Mouse (Mus musculus) testis, adult 2 months (tissue): ENCODE measurements around the gene Boll. TPM values are rescaled to one million over a fixed set of nuclear protein-coding genes. Genes with fewer than 3 reads are reported as not detected.

ENCODE experiments used
- H3K27ac ChIP-seq: fragments of 200-500 bp; 2 replicates; pipeline ENCODE4 v1.5.1; 2012; ENCODE audit warnings: low read depth, low read length; ENCODE audit not compliant: control insufficient read depth, insufficient read depth
- H3K27me3 ChIP-seq: fragments of 200-500 bp; 2 replicates; pipeline ENCODE4 v1.6.1; 2012; ENCODE audit warnings: mild to moderate bottlenecking, low read length, moderate library complexity; ENCODE audit not compliant: control insufficient read depth, insufficient read depth
- H3K36me3 ChIP-seq: fragments of 200-500 bp; 2 replicates; pipeline ENCODE4 v1.6.1; 2012; ENCODE audit warnings: mild to moderate bottlenecking, low read length; ENCODE audit not compliant: control insufficient read depth, insufficient read depth
- H3K4me1 ChIP-seq: fragments of 200-500 bp; 2 replicates; pipeline ENCODE4 v1.6.1; 2012; ENCODE audit warnings: low read length; ENCODE audit not compliant: control insufficient read depth, insufficient read depth
- H3K4me3 ChIP-seq: fragments of 200-500 bp; 2 replicates; pipeline ENCODE4 v1.5.1; 2012; ENCODE audit warnings: low read depth, mild to moderate bottlenecking, low read length, moderate library complexity, mixed read lengths; ENCODE audit not compliant: control insufficient read depth
- CTCF ChIP-seq: fragments of 200-500 bp; IDR thresholded peaks from 2 replicates; pipeline ENCODE4 v1.5.1; 2012; ENCODE audit warnings: low read depth, mild to moderate bottlenecking, inconsistent platforms, low read length, moderate library complexity; ENCODE audit not compliant: control insufficient read depth, insufficient read depth, insufficient replicate concordance
- POLR2A ChIP-seq: fragments of 200-500 bp; IDR thresholded peaks from 2 replicates; pipeline ENCODE4 v1.6.1; 2012; ENCODE audit warnings: low read depth, mild to moderate bottlenecking, inconsistent platforms, low read length, moderate library complexity; ENCODE audit not compliant: control insufficient read depth
- polyA plus RNA-seq: library from polyadenylated mRNA; depleted of rRNA; stranded (reverse); fragments of >200 nt; gene quantifications from 2 replicates; pipeline ENCODE4 v1.2.3, GENCODE M21; 2012; rRNA removed

Gene Boll
- 151 and 152 TPM in 2 replicates for polyA plus RNA-seq

DNA sequence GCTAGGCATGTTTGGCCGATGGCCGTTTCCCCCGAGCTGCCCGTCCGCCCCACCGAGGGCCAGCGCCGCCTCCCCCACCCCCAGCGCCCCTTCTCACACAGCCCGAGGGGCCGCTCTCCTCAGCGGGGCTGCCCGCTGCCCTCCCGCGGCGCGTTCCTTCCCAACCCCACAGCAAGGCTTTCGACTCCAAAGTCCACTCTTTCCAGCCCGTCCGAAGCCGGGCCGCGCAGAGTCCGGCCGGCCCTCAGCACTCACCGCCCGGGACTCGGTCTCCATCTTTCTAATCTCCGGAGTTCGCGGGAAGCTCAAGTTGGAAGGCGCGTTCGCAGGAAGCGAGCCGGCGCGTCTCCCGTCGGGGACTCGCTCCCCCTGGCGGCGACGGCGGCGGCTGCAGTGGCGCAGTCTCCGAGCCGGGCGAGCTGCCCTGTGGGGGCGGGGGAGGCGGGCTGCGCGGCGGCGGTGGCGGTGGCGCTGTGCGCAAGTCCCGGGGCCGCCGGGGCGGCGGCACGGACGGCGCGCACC, at the start of gene Boll:
Gene Boll, minus strand, starts transcription at position 426 of the 522 bp plus-strand sequence.
- peak within 1 kb of the TSS; percentile 96 for H3K4me3 ChIP-seq
- peaks cover 2% of the 10 kb centered on the region; the same call in 1 of the 2 replicates for H3K4me1 ChIP-seq
- no peaks in the 10 kb centered on the region for H3K27me3 ChIP-seq
- H3K36me3 ChIP-seq: no peaks in the 10 kb centered on the region
- TF ChIP-seq POLR2A (peak; percentile 26; the same call in 1 of the 2 replicates), CTCF (peak; percentile 60; the same call in 1 of the 2 replicates)
- peak within 1 kb of the TSS; percentile 100 for H3K27ac ChIP-seq

DNA sequence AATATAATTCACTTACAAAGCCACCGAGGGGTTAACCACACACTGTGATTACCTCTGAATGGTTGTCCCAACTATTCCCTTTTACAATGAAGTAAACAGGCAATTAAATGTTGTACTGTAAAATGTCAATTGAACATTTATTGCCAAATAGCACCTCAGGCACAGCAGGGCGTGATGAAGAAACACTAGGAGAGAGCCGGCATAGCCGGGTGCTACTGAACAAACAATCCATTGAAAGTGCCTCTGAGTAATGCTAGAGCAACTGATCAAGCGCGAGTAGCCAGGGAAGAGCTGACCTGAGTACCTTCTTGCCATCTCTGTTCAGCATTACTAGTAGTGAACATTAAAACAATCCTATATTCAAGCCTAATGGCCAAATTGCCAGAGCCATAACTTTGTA, 49.3 kb upstream of the Boll start:
- TF ChIP-seq POLR2A: no peak
- no peak for TF ChIP-seq CTCF
- H3K4me1 ChIP-seq: no peaks in the 10 kb centered on the region
- H3K27ac ChIP-seq: no peak overlapping the region
- no peaks in the 10 kb centered on the region for H3K27me3 ChIP-seq
- H3K36me3 ChIP-seq: no peaks in the 10 kb centered on the region
- H3K4me3 ChIP-seq: no peak overlapping the region

DNA sequence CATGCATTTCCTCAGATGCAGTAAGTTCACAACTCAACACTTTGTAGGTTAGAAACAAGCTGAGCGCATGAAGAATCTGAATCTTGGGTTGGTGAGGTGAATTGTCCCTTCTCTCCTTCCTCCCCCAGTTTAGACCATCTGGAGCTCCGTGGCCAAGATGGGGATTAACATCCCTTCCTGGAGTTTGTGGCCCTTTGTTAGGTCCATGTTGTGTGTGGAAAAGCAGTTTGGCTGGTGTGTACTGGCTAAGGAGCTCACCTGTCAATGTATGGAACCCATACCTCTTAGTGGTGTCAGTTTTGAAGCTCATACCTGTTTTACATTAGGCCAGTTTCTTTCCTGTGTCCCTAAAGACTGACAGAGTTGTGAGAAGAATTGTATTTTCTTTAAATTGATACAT, 47.8 kb upstream of the Boll start:
- Histone ChIP-seq H3K4me1 (peaks cover 8% of the 10 kb centered on the region), H3K4me3 (no peak overlapping the region), H3K36me3 (no peaks in the 10 kb centered on the region), H3K27me3 (no peaks in the 10 kb centered on the region), H3K27ac (no peak overlapping the region)
- TF ChIP-seq CTCF: no peak
- no peak for TF ChIP-seq POLR2A

DNA sequence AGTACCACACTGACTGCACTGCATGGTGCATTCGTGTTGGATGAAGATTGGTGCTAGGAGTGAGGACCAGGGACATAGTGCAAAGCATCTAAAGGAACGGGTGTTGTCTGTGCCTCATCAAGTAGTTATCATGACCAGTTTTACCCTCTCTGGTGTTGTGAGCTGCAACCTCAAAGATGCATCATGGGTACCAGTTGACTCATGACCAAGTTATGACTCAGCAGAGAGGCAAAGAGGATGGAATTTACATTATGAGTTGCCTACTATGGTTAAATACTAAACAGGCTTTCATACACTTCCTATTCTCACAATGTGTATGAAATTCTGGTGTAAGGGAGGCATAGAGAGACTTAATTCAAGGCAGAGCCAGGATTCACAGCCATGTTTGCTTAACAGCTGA, 47.4 kb upstream of the Boll start:
- Histone ChIP-seq H3K27me3 (no peaks in the 10 kb centered on the region), H3K4me1 (peaks cover 8% of the 10 kb centered on the region), H3K4me3 (no peak overlapping the region), H3K27ac (no peak overlapping the region), H3K36me3 (no peaks in the 10 kb centered on the region)
- TF ChIP-seq POLR2A (no peak), CTCF (no peak)

DNA sequence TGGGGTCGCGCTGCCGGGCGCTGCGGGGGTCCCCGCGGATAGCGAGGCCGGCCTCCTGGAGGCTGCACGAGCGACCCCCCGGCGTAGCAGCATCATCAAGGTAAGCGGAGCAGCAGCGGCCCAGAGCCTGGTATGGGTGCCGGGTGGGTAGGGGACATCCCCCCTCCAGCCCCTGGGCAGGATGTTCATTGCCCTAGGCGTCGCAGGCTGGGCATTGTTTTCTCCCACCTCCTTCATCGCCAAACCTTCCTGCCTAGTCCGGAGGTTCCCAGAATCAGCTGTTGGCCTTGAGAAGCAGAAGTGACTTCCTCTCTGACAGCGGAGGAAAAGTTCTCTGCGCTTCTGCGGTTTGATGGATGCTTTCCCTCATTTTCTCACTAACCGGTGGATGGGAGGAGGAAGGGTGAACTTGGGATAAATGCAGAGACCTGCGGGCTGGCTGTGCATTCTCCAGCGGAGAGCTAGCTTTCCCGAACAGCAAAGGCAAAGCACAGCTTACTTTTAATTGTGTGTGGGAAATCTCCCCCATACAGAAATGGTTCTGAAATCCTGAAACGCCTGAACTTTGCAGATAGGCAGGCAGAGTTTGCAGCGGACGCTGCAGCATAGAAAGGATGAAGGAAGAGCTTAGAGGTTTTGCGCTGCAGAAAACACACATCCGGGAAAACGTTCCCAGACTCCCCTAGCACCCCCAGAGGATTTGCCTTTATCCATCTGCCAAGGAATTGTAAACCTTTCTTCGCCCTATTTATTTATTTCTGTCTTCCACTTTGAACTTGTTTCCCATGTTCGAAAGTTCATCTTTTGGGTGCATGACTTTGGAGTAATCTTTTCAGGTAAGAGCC, 43.5 kb upstream of the Boll start:
- peak overlapping the region; percentile 88 for H3K4me3 ChIP-seq
- peaks cover 13% of the 10 kb centered on the region for H3K4me1 ChIP-seq
- H3K36me3 ChIP-seq: no peaks in the 10 kb centered on the region
- no peak overlapping the region for H3K27ac ChIP-seq
- TF ChIP-seq CTCF (no peak), POLR2A (no peak)
- H3K27me3 ChIP-seq: no peaks in the 10 kb centered on the region

DNA sequence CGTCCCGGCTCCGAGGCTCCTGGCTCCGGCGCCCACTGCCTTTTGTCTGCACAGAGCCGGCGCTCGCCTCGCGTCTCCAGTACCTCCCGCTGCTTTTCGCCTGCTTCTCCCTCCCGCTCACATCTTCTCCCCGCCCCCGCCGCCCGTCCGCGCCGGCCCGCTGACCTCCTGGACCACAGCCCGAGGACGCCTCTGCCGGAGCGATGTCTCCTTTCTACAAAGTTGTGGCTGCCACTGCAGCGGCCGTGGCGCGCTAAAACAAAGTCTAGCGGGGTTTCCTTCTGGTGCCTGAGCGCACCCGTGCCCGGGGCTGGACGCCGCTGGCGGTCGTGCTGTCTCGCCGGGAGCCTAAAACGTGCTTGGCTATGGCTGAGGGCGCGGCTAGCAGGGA, 42.7 kb upstream of the Boll start:
- H3K4me3 ChIP-seq: peak overlapping the region; percentile 88
- TF ChIP-seq POLR2A (no peak), CTCF (no peak)
- H3K36me3 ChIP-seq: no peaks in the 10 kb centered on the region
- no peaks in the 10 kb centered on the region for H3K27me3 ChIP-seq
- H3K4me1 ChIP-seq: peaks cover 13% of the 10 kb centered on the region
- no peak overlapping the region for H3K27ac ChIP-seq

DNA sequence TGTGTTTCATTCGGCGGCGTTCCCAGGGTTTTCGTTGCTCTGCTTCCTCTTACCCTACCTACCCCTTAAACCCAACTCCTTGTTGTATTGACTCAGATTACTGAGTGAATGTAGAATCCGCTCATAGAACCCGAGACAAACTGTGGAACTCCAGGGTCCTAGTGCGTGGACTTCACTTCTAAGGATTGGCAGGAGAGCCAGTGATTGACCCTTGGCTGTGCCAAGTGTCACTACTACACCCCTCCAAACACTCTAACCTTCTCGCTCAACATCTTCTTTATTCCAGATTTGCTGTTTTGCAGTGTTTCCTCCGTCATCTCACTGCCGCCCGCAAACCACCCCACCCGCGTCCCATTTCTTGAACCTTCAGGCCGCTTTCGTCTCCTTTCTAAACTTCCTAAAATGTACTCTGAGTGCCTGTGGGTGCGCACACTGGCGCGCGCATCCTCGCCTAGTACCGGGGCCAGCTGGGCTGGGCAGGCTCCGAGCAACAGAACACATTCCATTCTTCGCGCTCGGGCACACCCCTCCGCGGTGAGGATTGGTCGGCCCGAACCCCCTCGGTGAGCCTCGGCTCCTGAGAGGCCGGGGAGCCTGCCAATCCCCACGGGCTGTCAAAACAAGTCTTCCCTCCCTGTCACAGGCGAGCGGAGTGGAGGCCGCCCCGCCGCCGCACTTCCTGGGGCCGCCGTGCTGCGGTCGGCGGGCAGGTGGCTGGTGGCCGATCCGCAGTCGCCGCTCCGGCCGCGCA, 42.2 kb upstream of the Boll start, which contains the start of gene Plcl1:
Gene Plcl1, plus strand, starts transcription at position 650 of the 751 bp plus-strand sequence.
- TF ChIP-seq POLR2A (no peak), CTCF (no peak)
- Histone ChIP-seq H3K4me1 (peaks cover 13% of the 10 kb centered on the region), H3K27ac (no peak within 1 kb of the TSS), H3K27me3 (no peaks in the 10 kb centered on the region), H3K4me3 (peak within 1 kb of the TSS; percentile 88), H3K36me3 (no peaks in the 10 kb centered on the region)
